Mouse (Mus musculus) CH12F3 (cell line): Measurements from ENCODE around the gene Tnfsf8.

Experiments
- in situ Hi-C: fragments of 300-500 bp; cut with MboI; formaldehyde crosslinking; loops from 2 replicates; pipeline ENCODE4 v1.14.3; 2020; ENCODE audit warnings: low sequenced_read_pairs

Gene Tnfsf8

GRCm38 (mm10) chr4:63843924-63844323, 17.2 kb downstream of the Tnfsf8 start:
- in situ Hi-C loops, result loop anchor here (10.0 kb wide), 1 partner anchor 159 kb away; no protein-coding TSS in a partner anchor

GRCm38 (mm10) chr4:63842278-63842677, 18.9 kb downstream of the Tnfsf8 start:
- in situ Hi-C loops, result loop anchor here (10.0 kb wide), 1 partner anchor 157 kb away; no protein-coding TSS in a partner anchor

GRCm38 (mm10) chr4:63840457-63840856, 20.7 kb downstream of the Tnfsf8 start:
- in situ Hi-C loops, result loop anchor here (10.0 kb wide), 1 partner anchor 156 kb away; no protein-coding TSS in a partner anchor

- in situ Hi-C loops, result no loop called here
These were observed 38.0 kb downstream of the Tnfsf8 start for GRCm38 (mm10) chr4:63823136-63823535.

GRCm38 (mm10) chr4:63817505-63817904, 43.6 kb downstream of the Tnfsf8 start:
- in situ Hi-C loops, result no loop called here

GRCm38 (mm10) chr4:63815668-63816067, 45.5 kb downstream of the Tnfsf8 start:
- in situ Hi-C loops, result no loop called here

- in situ Hi-C loops, result no loop called here
These were observed 63.1 kb downstream of the Tnfsf8 start for GRCm38 (mm10) chr4:63798083-63798482.

- in situ Hi-C loops, result no loop called here
These were observed 64.6 kb downstream of the Tnfsf8 start for GRCm38 (mm10) chr4:63796527-63796926.

GRCm38 (mm10) chr4:63792328-63792727, 68.8 kb downstream of the Tnfsf8 start:
- in situ Hi-C loops, result no loop called here

- in situ Hi-C loops, result no loop called here
These were observed 75.7 kb downstream of the Tnfsf8 start for GRCm38 (mm10) chr4:63785466-63785865.

- in situ Hi-C loops, result no loop called here
These were observed 77.3 kb downstream of the Tnfsf8 start for GRCm38 (mm10) chr4:63783826-63784225.

- in situ Hi-C loops, result no loop called here
These were observed 78.1 kb downstream of the Tnfsf8 start for GRCm38 (mm10) chr4:63782970-63783613.
